Comparison of ENCODE assay signal across 10 mouse cellular contexts in genomic region chr5:127633188-127633587, GRCm38 (mm10). TPM values are rescaled to one million over a fixed set of nuclear protein-coding genes. Genes with fewer than 3 reads are reported as not detected.
DNase-seq lines count a peak whose midpoint lies in the region; ATAC-seq and TF ChIP-seq lines count a peak whose summit lies in the region.
"Had no signal": no experiment of that assay in that cellular context is flagged by ENCODE, and none has a peak within 500 bp of the region (broad histone marks: within the 10 kb centered on the region; RNA-seq: fewer than 3 reads in every experiment).

No protein-coding gene starts in this region.

- H3K4me2 ChIP-seq in intestine, embryonic 14.5 days (ENCODE audit: low read length) = peak overlapping the region; percentile 72
- H3K4me2 ChIP-seq in liver, postnatal 0 days (ENCODE audit: low read depth, low read length) = peak overlapping the region; percentile 69

- no peak for DNase-seq in heart, embryonic 10.5 days (ENCODE audit: low spot score)
- no peak for DNase-seq in heart, postnatal 36 days
- no peak for DNase-seq in embryonic facial prominence, embryonic 10.5 days (ENCODE audit: low spot score)
- no peak for DNase-seq in intestine, embryonic 14.5 days (ENCODE audit: low spot score)
- peak; percentile 62 for DNase-seq in liver, postnatal 0 days
- DNase-seq in B cell, adult 2 months = no peak
- no peak for DNase-seq in thymus, adult 18-20 months
- DNase-seq in left cerebral cortex, adult 9 months (ENCODE audit: low spot score in 2 of 2) = no peak

- intact Hi-C loops in heart, postnatal 36 days (cut with DNase I) = no loop called here

- no peak overlapping the region for H3K9ac ChIP-seq in intestine, embryonic 14.5 days (ENCODE audit: low read length)
- H3K9ac ChIP-seq in liver, postnatal 0 days (replicated peaks) = peak overlapping the region; percentile 85

- ATAC-seq in intestine, embryonic 14.5 days (replicated peaks; ENCODE audit: low FRiP score, low TSS enrichment, low read depth) = no peak
- ATAC-seq in liver, postnatal 0 days = peak; percentile 52

- 21% methylated on average over 4 of the region's 4 CpGs for WGBS in heart, embryonic 10.5 days
- WGBS in embryonic facial prominence, embryonic 10.5 days = 35% methylated on average over 4 of the region's 4 CpGs
- WGBS in intestine, embryonic 14.5 days = 12% methylated on average over 4 of the region's 4 CpGs
- 18% methylated on average over 4 of the region's 4 CpGs for WGBS in liver, postnatal 0 days (ENCODE audit: insufficient replicate concordance)

- no peak; the same call in 1 of the 2 replicates for TF ChIP-seq EP300 in liver, postnatal 0 days (IDR thresholded peaks at IDR 0.05; ENCODE audit: low read depth)

- H3K9me3 ChIP-seq in heart, embryonic 10.5 days = no peaks in the 10 kb centered on the region
- H3K9me3 ChIP-seq in embryonic facial prominence, embryonic 10.5 days = no peaks in the 10 kb centered on the region
- H3K9me3 ChIP-seq in intestine, embryonic 14.5 days (ENCODE audit: control insufficient read depth, low read length) = no peaks in the 10 kb centered on the region
- H3K9me3 ChIP-seq in liver, postnatal 0 days (ENCODE audit: low read length) = no peaks in the 10 kb centered on the region

- peaks cover 26% of the 10 kb centered on the region for H3K27me3 ChIP-seq in heart, embryonic 10.5 days (ENCODE audit: insufficient read depth, poor library complexity, severe bottlenecking)
- H3K27me3 ChIP-seq in embryonic facial prominence, embryonic 10.5 days (replicated peaks; ENCODE audit: low read depth, poor library complexity, severe bottlenecking) = peaks cover 29% of the 10 kb centered on the region
- H3K27me3 ChIP-seq in intestine, embryonic 14.5 days (replicated peaks; ENCODE audit: control insufficient read depth, insufficient read depth, low read length) = peaks cover 30% of the 10 kb centered on the region
- H3K27me3 ChIP-seq in liver, postnatal 0 days (ENCODE audit: insufficient read depth, low read length) = peaks cover 17% of the 10 kb centered on the region; the same call in 1 of the 2 replicates

- TF ChIP-seq CTCF in liver, postnatal 0 days (IDR thresholded peaks at IDR 0.05; ENCODE audit: low read depth) = no peak

- H3K4me1 ChIP-seq in heart, embryonic 10.5 days = peaks cover 11% of the 10 kb centered on the region
- peaks cover 21% of the 10 kb centered on the region for H3K4me1 ChIP-seq in embryonic facial prominence, embryonic 10.5 days
- no peaks in the 10 kb centered on the region for H3K4me1 ChIP-seq in intestine, embryonic 14.5 days (replicated peaks; ENCODE audit: control insufficient read depth, insufficient read depth, low read length)
- H3K4me1 ChIP-seq in liver, postnatal 0 days (ENCODE audit: insufficient read depth) = no peaks in the 10 kb centered on the region

- no peaks in the 10 kb centered on the region for H3K36me3 ChIP-seq in heart, embryonic 10.5 days
- no peaks in the 10 kb centered on the region for H3K36me3 ChIP-seq in embryonic facial prominence, embryonic 10.5 days (replicated peaks)
- no peaks in the 10 kb centered on the region for H3K36me3 ChIP-seq in intestine, embryonic 14.5 days (ENCODE audit: control insufficient read depth, insufficient read depth, low read length)
- no peaks in the 10 kb centered on the region for H3K36me3 ChIP-seq in liver, postnatal 0 days (replicated peaks; ENCODE audit: insufficient read depth, low read length)

- H3K4me3 ChIP-seq in heart, embryonic 10.5 days = peak overlapping the region; percentile 65
- peak overlapping the region; percentile 77 for H3K4me3 ChIP-seq in embryonic facial prominence, embryonic 10.5 days
- H3K4me3 ChIP-seq in intestine, embryonic 14.5 days (ENCODE audit: low read depth, low read length) = no peak overlapping the region
- H3K4me3 ChIP-seq in liver, postnatal 0 days (ENCODE audit: low read depth, low read length) = peak overlapping the region; percentile 63

- H3K27ac ChIP-seq in heart, embryonic 10.5 days = no peak overlapping the region
- no peak overlapping the region for H3K27ac ChIP-seq in embryonic facial prominence, embryonic 10.5 days (replicated peaks)
- H3K27ac ChIP-seq in intestine, embryonic 14.5 days (ENCODE audit: low read depth) = no peak overlapping the region
- peak overlapping the region; percentile 94 for H3K27ac ChIP-seq in liver, postnatal 0 days (ENCODE audit: low read depth)

RNA-seq across cellular contexts. Expression of gene Slc15a4, which starts 0.5 kb away (rescaled TPM):
- polyA plus RNA-seq in heart, embryonic 10.5 days (2016; fragmentation: Nextera tagmentation; extraction: Ambion mirVana) = 20.4 and 22.6 TPM in 2 replicates
- total RNA-seq in heart, postnatal 36 days (2021) = 10 to 100 TPM; 11.9 to 17.2 TPM
- 25.1 and 27.5 TPM in 2 replicates for polyA plus RNA-seq in embryonic facial prominence, embryonic 10.5 days (2016; fragmentation: Nextera tagmentation; extraction: Ambion mirVana)
- 18.6 and 20.2 TPM in 2 replicates for polyA plus RNA-seq in intestine, embryonic 14.5 days (2014; fragmentation: Nextera tagmentation; extraction: Ambion mirVana)
- 10.4 and 11.3 TPM in 2 replicates for polyA plus RNA-seq in liver, postnatal 0 days (2015; fragmentation: Nextera tagmentation; extraction: Ambion mirVana)

RNA-seq across cellular contexts. Expression of gene Glt1d1, which starts 1.1 kb away (rescaled TPM):
- 0.11 TPM in 1 of 2 replicates, not detected in the other for polyA plus RNA-seq in heart, embryonic 10.5 days (2016; fragmentation: Nextera tagmentation; extraction: Ambion mirVana)
- not detected for total RNA-seq in heart, postnatal 36 days (2021)
- 1.3 and 1.8 TPM in 2 replicates for polyA plus RNA-seq in embryonic facial prominence, embryonic 10.5 days (2016; fragmentation: Nextera tagmentation; extraction: Ambion mirVana)
- 0.43 and 0.49 TPM in 2 replicates for polyA plus RNA-seq in intestine, embryonic 14.5 days (2014; fragmentation: Nextera tagmentation; extraction: Ambion mirVana)
- polyA plus RNA-seq in liver, postnatal 0 days (2015; fragmentation: Nextera tagmentation; extraction: Ambion mirVana) = 2.6 and 2.9 TPM in 2 replicates
- total RNA-seq: gastrocnemius, adult 8-10 months had no signal
- polyA plus RNA-seq: C2C12 had no signal
